Mouse (Mus musculus) MEL (cell line): ENCODE data around the gene Gpr62. TPM values are rescaled to one million over a fixed set of nuclear protein-coding genes. Genes with fewer than 3 reads are reported as not detected.

Experiments
- DNase-seq: peaks from one replicate; pipeline ENCODE4 v3.0.0; 2011; ENCODE audit warnings: low read depth, low spot score
- H3K27ac ChIP-seq: 2 replicates; pipeline ENCODE4 v1.5.1; 2012; ENCODE audit warnings: low read depth, mild to moderate bottlenecking, control low read depth, low read length, moderate library complexity; ENCODE audit not compliant: control insufficient read depth
- H3K27me3 ChIP-seq, 2 experiments: fragments of 150-350 bp in 1 of 2; sonication (generic) in 1 of 2; 2 replicates each; pipeline ENCODE4 v1.6.1; 2012; ENCODE audit warnings: low read length in 2 of 2, mild to moderate bottlenecking in 2 of 2, improper control_type of control experiment in 1 of 2, moderate library complexity in 1 of 2; ENCODE audit not compliant: insufficient read depth in 2 of 2, control insufficient read depth in 1 of 2
- H3K36me3 ChIP-seq, 2 experiments: 2 replicates each; pipeline ENCODE4 v1.6.1; 2012 to 2014; ENCODE audit warnings: low read length in 2 of 2, improper control_type of control experiment in 1 of 2, inconsistent platforms in 1 of 2, mild to moderate bottlenecking in 1 of 2; ENCODE audit not compliant: insufficient read depth in 2 of 2, control insufficient read depth in 1 of 2
- H3K4me1 ChIP-seq, 2 experiments: fragments of 150-350 bp in 1 of 2; sonication (generic) in 1 of 2; 2 replicates each; pipeline ENCODE4 v1.6.1; 2012; ENCODE audit warnings: low read length in 2 of 2, improper control_type of control experiment in 1 of 2, mild to moderate bottlenecking in 1 of 2; ENCODE audit not compliant: insufficient read depth in 2 of 2, control insufficient read depth in 1 of 2
- H3K4me3 ChIP-seq, 2 experiments: fragments of 150-350 bp in 1 of 2; sonication (generic) in 1 of 2; 2 replicates each; pipeline ENCODE4 v1.5.1; 2012; ENCODE audit warnings: low read depth in 2 of 2, low read length in 2 of 2, mild to moderate bottlenecking in 2 of 2, moderate library complexity in 2 of 2, control low read depth in 1 of 2, improper control_type of control experiment in 1 of 2; ENCODE audit not compliant: control insufficient read depth in 1 of 2, insufficient read depth in 1 of 2
- H3K79me2 ChIP-seq: 2 replicates; pipeline ENCODE4 v1.6.1; 2012; ENCODE audit warnings: mild to moderate bottlenecking, low read length, moderate library complexity; ENCODE audit not compliant: control insufficient read depth, poor library complexity, insufficient read depth
- H3K9ac ChIP-seq: 2 replicates; pipeline ENCODE4 v1.6.1; 2012; ENCODE audit warnings: low read depth, mild to moderate bottlenecking, control low read depth, low read length, moderate library complexity; ENCODE audit not compliant: control insufficient read depth, poor library complexity, severe bottlenecking
- H3K9me3 ChIP-seq: fragments of 150-350 bp; sonication (generic); replicated peaks from 2 replicates; pipeline ENCODE4 v1.6.1; 2012; ENCODE audit warnings: mild to moderate bottlenecking, low read length, improper control_type of control experiment, moderate library complexity; ENCODE audit not compliant: insufficient read depth
- BHLHE40 ChIP-seq: IDR thresholded peaks from 2 replicates; pipeline ENCODE4 v1.6.1; 2012; ENCODE audit warnings: low read depth, mild to moderate bottlenecking, inconsistent platforms, low read length, improper control_type of control experiment, borderline replicate concordance
- CHD1 ChIP-seq: IDR thresholded peaks from 2 replicates; pipeline ENCODE4 v1.6.1; 2012; ENCODE audit warnings: low read depth, mild to moderate bottlenecking, inconsistent platforms, low read length, improper control_type of control experiment
- CHD2 ChIP-seq: IDR thresholded peaks from 2 replicates; pipeline ENCODE4 v1.6.1; 2011; ENCODE audit warnings: low read length, improper control_type of control experiment
- CTCF ChIP-seq, 3 experiments: IDR thresholded peaks in 2 of 3; conservative IDR thresholded peaks in 1 of 3; 2 replicates each; pipeline ENCODE4 v1.5.1; 2011 to 2012; ENCODE audit warnings: low read length in 3 of 3, low read depth in 2 of 3, mild to moderate bottlenecking in 2 of 3, improper control_type of control experiment in 1 of 3, inconsistent platforms in 1 of 3, mixed read lengths in 1 of 3, moderate library complexity in 1 of 3; ENCODE audit not compliant: control insufficient read depth in 1 of 3, insufficient read depth in 1 of 3, poor library complexity in 1 of 3, severe bottlenecking in 1 of 3
- E2F4 ChIP-seq: IDR thresholded peaks from 2 replicates; pipeline ENCODE4 v1.6.1; 2011; ENCODE audit warnings: low read depth, low read length, improper control_type of control experiment, borderline replicate concordance
- ELF1 ChIP-seq: IDR thresholded peaks from 2 replicates; pipeline ENCODE4 v1.6.1; 2014; ENCODE audit warnings: low read depth, mild to moderate bottlenecking, inconsistent platforms, low read length, improper control_type of control experiment, moderate library complexity
- GABPA ChIP-seq: IDR thresholded peaks from 2 replicates; pipeline ENCODE4 v1.6.1; 2012; ENCODE audit warnings: low read depth, mild to moderate bottlenecking, inconsistent platforms, low read length, improper control_type of control experiment, moderate library complexity
- GATA1 ChIP-seq: IDR thresholded peaks from 2 replicates; pipeline ENCODE4 v1.6.1; 2011; ENCODE audit warnings: low read depth, low read length, improper control_type of control experiment
- MAFK ChIP-seq: IDR thresholded peaks from 2 replicates; pipeline ENCODE4 v1.6.1; 2011; ENCODE audit warnings: low read depth, mild to moderate bottlenecking, low read length, improper control_type of control experiment, borderline replicate concordance
- MAX ChIP-seq: IDR thresholded peaks from 2 replicates; pipeline ENCODE4 v1.6.1; 2011; ENCODE audit warnings: low read length, improper control_type of control experiment
- MAZ ChIP-seq: IDR thresholded peaks from 2 replicates; pipeline ENCODE4 v1.6.1; 2012; ENCODE audit warnings: low read depth, mild to moderate bottlenecking, inconsistent platforms, low read length, improper control_type of control experiment
- MEF2A ChIP-seq: IDR thresholded peaks from 2 replicates; pipeline ENCODE4 v1.6.1; 2014; ENCODE audit warnings: low read depth, mild to moderate bottlenecking, inconsistent platforms, low read length, improper control_type of control experiment; ENCODE audit not compliant: poor library complexity, insufficient replicate concordance, severe bottlenecking; ENCODE audit errors: extremely low read depth
- MXI1 ChIP-seq: IDR thresholded peaks from 2 replicates; pipeline ENCODE4 v1.6.1; 2011; ENCODE audit warnings: mild to moderate bottlenecking, low read depth, low read length, improper control_type of control experiment
- MYC ChIP-seq: IDR thresholded peaks from 2 replicates; pipeline ENCODE4 v1.6.1; 2011; ENCODE audit warnings: low read depth, mild to moderate bottlenecking, low read length, improper control_type of control experiment, moderate library complexity
- NRF1 ChIP-seq: IDR thresholded peaks from 2 replicates; pipeline ENCODE4 v1.6.1; 2014; ENCODE audit warnings: low read depth, mild to moderate bottlenecking, inconsistent platforms, low read length, improper control_type of control experiment, moderate library complexity; ENCODE audit not compliant: poor library complexity, insufficient read depth, severe bottlenecking
- POLR2A ChIP-seq, 2 experiments: IDR thresholded peaks; 2 replicates each; pipeline ENCODE4 v1.6.1; 2011 to 2012; ENCODE audit warnings: low read length in 2 of 2, mild to moderate bottlenecking in 2 of 2, control low read depth in 1 of 2, improper control_type of control experiment in 1 of 2, low read depth in 1 of 2, moderate library complexity in 1 of 2; ENCODE audit not compliant: control insufficient read depth in 1 of 2, insufficient read depth in 1 of 2, poor library complexity in 1 of 2
- POLR2AphosphoS2 ChIP-seq: IDR thresholded peaks from 2 replicates; pipeline ENCODE4 v1.6.1; 2011; ENCODE audit warnings: low read length, improper control_type of control experiment
- RAD21 ChIP-seq: IDR thresholded peaks from 2 replicates; pipeline ENCODE4 v1.6.1; 2011; ENCODE audit warnings: mild to moderate bottlenecking, low read depth, low read length, improper control_type of control experiment
- RCOR1 ChIP-seq: IDR thresholded peaks from 2 replicates; pipeline ENCODE4 v1.6.1; 2012; ENCODE audit warnings: low read depth, mild to moderate bottlenecking, inconsistent platforms, low read length, improper control_type of control experiment
- SIN3A ChIP-seq: IDR thresholded peaks from 2 replicates; pipeline ENCODE4 v1.6.1; 2012; ENCODE audit warnings: low read length, improper control_type of control experiment, inconsistent platforms
- TAL1 ChIP-seq: IDR thresholded peaks from 2 replicates; pipeline ENCODE4 v1.6.1; 2012; ENCODE audit warnings: mild to moderate bottlenecking, inconsistent platforms, low read length, moderate library complexity, mixed read lengths
- TBP ChIP-seq: IDR thresholded peaks from 2 replicates; pipeline ENCODE4 v1.8.0; 2011; ENCODE audit warnings: low read depth, low read length, improper control_type of control experiment
- USF1 ChIP-seq: IDR thresholded peaks from 2 replicates; pipeline ENCODE4 v1.6.1; 2014; ENCODE audit warnings: low read depth, mild to moderate bottlenecking, inconsistent platforms, low read length, improper control_type of control experiment, moderate library complexity
- ZC3H11A ChIP-seq: IDR thresholded peaks from 2 replicates; pipeline ENCODE4 v1.6.1; 2012; ENCODE audit warnings: low read depth, mild to moderate bottlenecking, inconsistent platforms, low read length, improper control_type of control experiment
- ZKSCAN1 ChIP-seq: IDR thresholded peaks from 2 replicates; pipeline ENCODE4 v1.6.1; 2012; ENCODE audit warnings: low read depth, mild to moderate bottlenecking, inconsistent platforms, low read length, improper control_type of control experiment, moderate library complexity
- polyA plus RNA-seq, 2 experiments: library from polyadenylated mRNA; stranded (reverse) in 1 of 2; unstranded in 1 of 2; fragments of >175 nt in 1 of 2; fragments of >200 nt in 1 of 2; gene quantifications; 2 replicates each; pipeline versions ENCODE4 v1.2.1 to v1.2.4; 2012; ENCODE audit warnings: low replicate concordance in 2 of 2, low read depth in 1 of 2; ENCODE audit not compliant: insufficient read length in 2 of 2, insufficient read depth in 1 of 2, missing spikeins in 1 of 2
- total RNA-seq: library from RNA; depleted of rRNA; stranded (reverse); fragments of 300-350 nt; gene quantifications from 2 replicates; pipeline ENCODE4 v1.2.3, GENCODE M21; 2012

Gpr62 gene
- total and polyA plus RNA-seq, 3 experiments, result 0.10 TPM; not detected in 2

DNA sequence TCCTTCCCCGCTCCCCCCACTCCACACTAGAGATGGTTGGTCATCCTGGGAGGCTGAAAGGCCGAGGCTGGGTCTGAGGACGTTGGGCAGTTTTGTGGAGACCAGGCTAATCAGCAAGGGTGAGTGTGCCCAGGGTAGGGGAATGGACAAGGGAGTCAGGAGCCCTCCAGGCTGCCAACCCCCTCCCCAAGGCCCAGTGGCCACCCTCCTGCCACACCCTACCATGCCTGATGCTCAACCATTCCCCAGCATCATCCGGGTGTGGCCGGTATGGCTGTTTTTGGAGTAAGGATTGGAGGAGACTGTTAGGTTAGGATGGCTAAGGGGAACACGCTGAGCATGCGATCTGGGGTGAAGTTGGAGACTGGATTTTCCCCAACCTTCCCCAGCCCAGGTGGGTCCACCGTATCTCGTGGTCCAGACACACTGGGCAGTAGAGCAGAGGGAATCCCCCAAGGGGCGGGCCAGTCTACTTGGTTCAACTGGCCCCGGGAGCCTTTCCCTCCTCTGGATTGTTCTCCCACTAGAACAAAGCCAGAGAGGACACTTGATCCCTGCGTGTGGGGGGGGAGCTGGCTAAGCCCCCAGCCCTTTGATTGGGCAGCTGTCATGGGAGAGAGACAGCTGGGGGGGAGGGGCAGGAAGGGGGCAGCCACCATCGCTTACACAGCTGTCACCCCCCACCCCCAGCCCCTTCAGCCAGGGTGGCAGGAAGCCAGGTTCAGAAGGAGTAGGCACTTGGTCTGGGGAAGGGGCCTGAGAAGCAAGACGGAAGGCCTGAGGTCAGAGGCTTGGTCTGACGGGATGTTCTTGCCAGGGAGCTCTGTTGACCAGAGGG, 9.2 kb downstream of the Gpr62 start:
- H3K27ac ChIP-seq, result no peak overlapping the region
- peaks cover 0 to 2% of the 10 kb centered on the region in 2 experiments; a peak in 2 of 4 replicates for H3K36me3 ChIP-seq
- H3K4me3 ChIP-seq, result no peak overlapping the region
- DNase-seq, result no peak
- no peak overlapping the region for H3K9ac ChIP-seq
- no peaks in the 10 kb centered on the region for H3K9me3 ChIP-seq
- TF ChIP-seq MAZ (no peak), MXI1 (no peak), USF1 (no peak), CHD2 (no peak), POLR2A (IDR thresholded peaks at IDR 0.05; ENCODE audit: control insufficient read depth in 1 of 2, insufficient read depth in 1 of 2, low read depth in 1 of 2, low read length in 2 of 2, poor library complexity in 1 of 2) (no peak), GABPA (no peak), TAL1 (no peak), TBP (no peak), ELF1 (no peak), ZKSCAN1 (no peak), POLR2AphosphoS2 (no peak), MYC (no peak), SIN3A (no peak), MAX (no peak)
- no peaks in the 10 kb centered on the region; the same call in 1 of the 2 replicates for H3K79me2 ChIP-seq
- peaks cover 0 to 3% of the 10 kb centered on the region in 2 experiments; a peak in 2 of 4 replicates for H3K4me1 ChIP-seq
- no peaks in the 10 kb centered on the region for H3K27me3 ChIP-seq

DNA sequence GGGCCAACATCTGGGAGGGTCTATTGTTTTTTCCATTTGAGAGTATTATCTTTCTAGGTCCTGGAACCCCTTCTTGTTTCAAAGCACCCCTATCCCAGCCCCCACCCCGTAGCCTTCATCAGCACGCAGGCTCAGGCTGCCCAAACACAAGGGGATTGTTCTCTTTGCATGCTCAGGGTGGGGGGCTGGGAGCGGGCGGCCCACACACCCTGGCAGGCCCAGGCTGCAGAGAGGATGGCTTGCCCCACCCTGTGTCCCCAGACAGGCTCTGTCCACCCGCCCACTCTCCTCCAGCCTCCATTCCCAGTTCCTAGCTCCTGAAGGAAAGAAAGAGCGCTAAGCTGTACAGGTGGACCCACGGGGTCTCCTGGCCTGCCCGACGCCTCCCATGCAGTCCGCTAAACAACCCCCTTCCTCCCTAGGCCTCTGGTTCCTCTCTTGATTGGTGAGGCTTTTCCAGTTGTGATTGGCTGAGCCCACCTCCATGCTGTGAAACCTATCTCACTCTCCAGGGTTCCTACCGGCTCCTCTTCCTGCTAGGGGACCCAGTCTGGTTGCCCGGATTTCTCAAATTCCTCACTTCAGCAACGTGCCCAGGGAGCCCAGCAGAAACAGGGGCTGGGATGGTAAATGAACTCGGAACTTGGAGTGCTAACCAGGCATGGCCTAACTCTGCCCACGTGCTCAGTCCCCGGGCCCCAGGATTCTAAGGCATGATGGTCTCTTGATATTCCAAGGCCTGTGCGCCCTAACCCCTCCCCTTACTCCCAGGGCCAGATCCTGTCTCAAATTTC, 10.7 kb downstream of the Gpr62 start:
- DNase-seq, result no peak
- no peak overlapping the region for H3K4me3 ChIP-seq
- peaks cover 0 to 2% of the 10 kb centered on the region in 2 experiments; a peak in 2 of 4 replicates for H3K36me3 ChIP-seq
- TF ChIP-seq GATA1, result no peak
- no peak for TF ChIP-seq MEF2A
- no peak for TF ChIP-seq MAFK
- TF ChIP-seq E2F4, result no peak
- TF ChIP-seq CHD2, result no peak
- TF ChIP-seq ZKSCAN1, result no peak
- TF ChIP-seq MYC, result no peak
- no peak for TF ChIP-seq POLR2A (IDR thresholded peaks at IDR 0.05; ENCODE audit: control insufficient read depth in 1 of 2, insufficient read depth in 1 of 2, low read depth in 1 of 2, low read length in 2 of 2, poor library complexity in 1 of 2)
- no peak for TF ChIP-seq TAL1
- TF ChIP-seq RAD21, result no peak
- no peak for TF ChIP-seq RCOR1
- TF ChIP-seq POLR2AphosphoS2, result no peak
- no peak for TF ChIP-seq CHD1
- no peak for TF ChIP-seq NRF1
- no peak for TF ChIP-seq MAZ
- no peak for TF ChIP-seq BHLHE40
- no peak for TF ChIP-seq USF1
- no peak for TF ChIP-seq CTCF (IDR thresholded peaks at IDR 0.05 in 2 of 3, conservative IDR thresholded peaks at IDR 0.05 in 1 of 3; ENCODE audit: control insufficient read depth in 1 of 3, insufficient read depth in 1 of 3, low read depth in 2 of 3, low read length in 3 of 3, poor library complexity in 1 of 3, severe bottlenecking in 1 of 3)
- TF ChIP-seq ZC3H11A, result no peak
- no peak for TF ChIP-seq TBP
- TF ChIP-seq, all 39 proteins: peak for 0
- Histone ChIP-seq H3K4me1 (peaks cover 0 to 3% of the 10 kb centered on the region in 2 experiments; a peak in 2 of 4 replicates), H3K9ac (no peak overlapping the region), H3K27ac (no peak overlapping the region), H3K27me3 (no peaks in the 10 kb centered on the region), H3K9me3 (no peaks in the 10 kb centered on the region), H3K79me2 (no peaks in the 10 kb centered on the region; the same call in 1 of the 2 replicates)
